Mouse (Mus musculus): Measurements from ENCODE around the gene Ajuba. TPM values are rescaled to one million over a fixed set of nuclear protein-coding genes. Genes with fewer than 3 reads are reported as not detected.
A peak's percentile ranks its signal among the peaks of the same experiment; 100 is the strongest.

Gene Ajuba
- total RNA-seq, 1 experiment from 2014 or later = 0.74 TPM

- no peak for ATAC-seq (replicated peaks in 1 of 2; ENCODE audit: insufficient read depth in 1 of 2, low FRiP score in 2 of 2, low TSS enrichment in 1 of 2, low read depth in 1 of 2, poor library complexity in 2 of 2, severe bottlenecking in 2 of 2)
Observed at GRCm38 (mm10) chr14:54597084-54597483, 19.7 kb upstream of the Ajuba start.

- ATAC-seq (replicated peaks in 1 of 2; ENCODE audit: insufficient read depth in 1 of 2, low FRiP score in 2 of 2, low TSS enrichment in 1 of 2, low read depth in 1 of 2, poor library complexity in 2 of 2, severe bottlenecking in 2 of 2) = no peak
Observed at GRCm38 (mm10) chr14:54594631-54595414, 17.5 kb upstream of the Ajuba start.

- ATAC-seq (replicated peaks in 1 of 2; ENCODE audit: insufficient read depth in 1 of 2, low FRiP score in 2 of 2, low TSS enrichment in 1 of 2, low read depth in 1 of 2, poor library complexity in 2 of 2, severe bottlenecking in 2 of 2) = no peak
Observed at GRCm38 (mm10) chr14:54594055-54594454, 16.7 kb upstream of the Ajuba start.

GRCm38 (mm10) chr14:54592319-54592934, 15.1 kb upstream of the Ajuba start:
- peak; percentile 74; a peak in 2 of 4 replicates for ATAC-seq (replicated peaks in 1 of 2; ENCODE audit: insufficient read depth in 1 of 2, low FRiP score in 2 of 2, low TSS enrichment in 1 of 2, low read depth in 1 of 2, poor library complexity in 2 of 2, severe bottlenecking in 2 of 2)

- ATAC-seq (replicated peaks in 1 of 2; ENCODE audit: insufficient read depth in 1 of 2, low FRiP score in 2 of 2, low TSS enrichment in 1 of 2, low read depth in 1 of 2, poor library complexity in 2 of 2, severe bottlenecking in 2 of 2) = no peak
Observed at GRCm38 (mm10) chr14:54591056-54591455, 13.7 kb upstream of the Ajuba start.

- ATAC-seq (replicated peaks in 1 of 2; ENCODE audit: insufficient read depth in 1 of 2, low FRiP score in 2 of 2, low TSS enrichment in 1 of 2, low read depth in 1 of 2, poor library complexity in 2 of 2, severe bottlenecking in 2 of 2) = peak; percentile 53 to 64; a peak in 1 of 4 replicates
Observed at GRCm38 (mm10) chr14:54583681-54584338, 6.5 kb upstream of the Ajuba start.

GRCm38 (mm10) chr14:54582536-54582935, 5.2 kb upstream of the Ajuba start:
- no peak for ATAC-seq (replicated peaks in 1 of 2; ENCODE audit: insufficient read depth in 1 of 2, low FRiP score in 2 of 2, low TSS enrichment in 1 of 2, low read depth in 1 of 2, poor library complexity in 2 of 2, severe bottlenecking in 2 of 2)

- 0 out of 4 replicates have a peak, but pooled peaks of 1 of the 2 experiments have one; percentile 26 for ATAC-seq (replicated peaks in 1 of 2; ENCODE audit: insufficient read depth in 1 of 2, low FRiP score in 2 of 2, low TSS enrichment in 1 of 2, low read depth in 1 of 2, poor library complexity in 2 of 2, severe bottlenecking in 2 of 2)
Observed at GRCm38 (mm10) chr14:54579638-54580037, 2.3 kb upstream of the Ajuba start.

GRCm38 (mm10) chr14:54578063-54578462, 705 bp upstream of the Ajuba start:
- peak; percentile 63 to 76 for ATAC-seq (replicated peaks in 1 of 2; ENCODE audit: insufficient read depth in 1 of 2, low FRiP score in 2 of 2, low TSS enrichment in 1 of 2, low read depth in 1 of 2, poor library complexity in 2 of 2, severe bottlenecking in 2 of 2)

GRCm38 (mm10) chr14:54576241-54577088, 893 bp downstream of the Ajuba start:
- no peak for ATAC-seq (replicated peaks in 1 of 2; ENCODE audit: insufficient read depth in 1 of 2, low FRiP score in 2 of 2, low TSS enrichment in 1 of 2, low read depth in 1 of 2, poor library complexity in 2 of 2, severe bottlenecking in 2 of 2)

GRCm38 (mm10) chr14:54575631-54576030, 1.7 kb downstream of the Ajuba start:
- ATAC-seq (replicated peaks in 1 of 2; ENCODE audit: insufficient read depth in 1 of 2, low FRiP score in 2 of 2, low TSS enrichment in 1 of 2, low read depth in 1 of 2, poor library complexity in 2 of 2, severe bottlenecking in 2 of 2) = no peak

GRCm38 (mm10) chr14:54575031-54575430, 2.3 kb downstream of the Ajuba start:
- ATAC-seq (replicated peaks in 1 of 2; ENCODE audit: insufficient read depth in 1 of 2, low FRiP score in 2 of 2, low TSS enrichment in 1 of 2, low read depth in 1 of 2, poor library complexity in 2 of 2, severe bottlenecking in 2 of 2) = no peak

- no peak for ATAC-seq (replicated peaks in 1 of 2; ENCODE audit: insufficient read depth in 1 of 2, low FRiP score in 2 of 2, low TSS enrichment in 1 of 2, low read depth in 1 of 2, poor library complexity in 2 of 2, severe bottlenecking in 2 of 2)
Observed at GRCm38 (mm10) chr14:54574253-54574652, 3.1 kb downstream of the Ajuba start.

GRCm38 (mm10) chr14:54572790-54573736, 4.3 kb downstream of the Ajuba start:
- no peak for ATAC-seq (replicated peaks in 1 of 2; ENCODE audit: insufficient read depth in 1 of 2, low FRiP score in 2 of 2, low TSS enrichment in 1 of 2, low read depth in 1 of 2, poor library complexity in 2 of 2, severe bottlenecking in 2 of 2)

GRCm38 (mm10) chr14:54572122-54572521, 5.2 kb downstream of the Ajuba start:
- ATAC-seq (replicated peaks in 1 of 2; ENCODE audit: insufficient read depth in 1 of 2, low FRiP score in 2 of 2, low TSS enrichment in 1 of 2, low read depth in 1 of 2, poor library complexity in 2 of 2, severe bottlenecking in 2 of 2) = no peak
